Mouse (Mus musculus): ENCODE measurements around the gene Tbc1d21.

- TF ChIP-seq FLI1 (IDR thresholded peaks at IDR 0.05; ENCODE audit: low read length) (no peak), GATA1 (IDR thresholded peaks at IDR 0.05; ENCODE audit: borderline replicate concordance, low read length) (no peak)
Measured at GRCm38 (mm10) chr9:58341795-58342194, 28.5 kb downstream of the Tbc1d21 start.
